Mouse (Mus musculus) CH12.LX (cell line): ENCODE measurements around the gene Anpep.

Experiments
- CTCF ChIP-seq, 2 experiments: IDR thresholded peaks in 1 of 2; conservative IDR thresholded peaks in 1 of 2; 2 replicates each; pipeline ENCODE4 v1.5.1; 2011 to 2012; ENCODE audit warnings: low read depth in 2 of 2, low read length in 2 of 2, improper control_type of control experiment in 1 of 2, inconsistent platforms in 1 of 2, mild to moderate bottlenecking in 1 of 2, moderate library complexity in 1 of 2
- EP300 ChIP-seq: IDR thresholded peaks from 2 replicates; pipeline ENCODE4 v1.6.1; 2011; ENCODE audit warnings: low read length, improper control_type of control experiment
- GABPA ChIP-seq: IDR thresholded peaks from 2 replicates; pipeline ENCODE4 v1.6.1; 2012; ENCODE audit warnings: low read depth, low read length, improper control_type of control experiment, inconsistent platforms; ENCODE audit not compliant: insufficient replicate concordance
- HCFC1 ChIP-seq: IDR thresholded peaks from 2 replicates; pipeline ENCODE4 v1.6.1; 2012; ENCODE audit warnings: low read depth, mild to moderate bottlenecking, inconsistent platforms, low read length, improper control_type of control experiment
- MAFK ChIP-seq: IDR thresholded peaks from 2 replicates; pipeline ENCODE4 v1.6.1; 2011; ENCODE audit warnings: low read length, improper control_type of control experiment; ENCODE audit not compliant: insufficient replicate concordance
- MAX ChIP-seq: IDR thresholded peaks from 2 replicates; pipeline ENCODE4 v1.6.1; 2011; ENCODE audit warnings: low read length, improper control_type of control experiment
- MEF2A ChIP-seq: IDR thresholded peaks from 2 replicates; pipeline ENCODE4 v1.6.1; 2014; ENCODE audit warnings: low read depth, mild to moderate bottlenecking, inconsistent platforms, low read length, improper control_type of control experiment, borderline replicate concordance
- MYC ChIP-seq: IDR thresholded peaks from 2 replicates; pipeline ENCODE4 v1.6.1; 2011; ENCODE audit warnings: low read depth, mild to moderate bottlenecking, improper control_type of control experiment, low read length
- NELFE ChIP-seq: IDR thresholded peaks from 2 replicates; pipeline ENCODE4 v1.6.1; 2011; ENCODE audit warnings: low read depth, low read length, improper control_type of control experiment
- POLR2A ChIP-seq: IDR thresholded peaks from 2 replicates; pipeline ENCODE4 v1.6.1; 2011; ENCODE audit warnings: low read depth, mild to moderate bottlenecking, improper control_type of control experiment, low read length
- RCOR1 ChIP-seq: conservative IDR thresholded peaks from 2 replicates; pipeline ENCODE4 v1.6.1; 2012; ENCODE audit warnings: low read depth, mild to moderate bottlenecking, inconsistent platforms, low read length, improper control_type of control experiment
- SMC3 ChIP-seq: IDR thresholded peaks from 2 replicates; pipeline ENCODE4 v1.6.1; 2011; ENCODE audit warnings: low read depth, low read length, improper control_type of control experiment
- ZMIZ1 ChIP-seq: IDR thresholded peaks from 2 replicates; pipeline ENCODE4 v1.6.1; 2012; ENCODE audit warnings: low read depth, mild to moderate bottlenecking, inconsistent platforms, low read length, improper control_type of control experiment

DNA sequence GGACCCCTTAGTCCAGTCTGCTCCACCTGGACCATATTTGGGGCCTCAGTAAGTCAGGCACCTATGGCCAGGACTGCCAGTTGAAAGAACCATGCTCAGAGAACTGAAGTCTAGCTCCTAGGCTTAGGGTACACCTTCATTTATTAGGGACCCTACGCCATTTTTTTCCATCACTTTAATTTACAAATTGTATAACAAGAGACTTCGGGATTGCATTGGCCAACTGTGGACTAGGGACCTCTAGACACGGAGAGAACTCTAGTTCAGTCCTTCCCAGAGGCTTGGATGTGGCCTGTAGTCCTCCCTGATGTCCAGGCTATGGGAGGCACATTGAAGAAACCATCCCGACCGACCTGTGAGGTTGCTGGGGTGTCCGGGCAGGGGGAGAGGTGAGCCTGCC is 67.2 kb downstream of the Anpep start, which contains the start of gene Mesp1:
- no peak for TF ChIP-seq HCFC1
- TF ChIP-seq RCOR1 = no peak
- TF ChIP-seq MEF2A = no peak
- no peak for TF ChIP-seq POLR2A
- no peak for TF ChIP-seq MAX
- no peak for TF ChIP-seq EP300
- TF ChIP-seq SMC3 = no peak
- no peak for TF ChIP-seq GABPA
- TF ChIP-seq NELFE = no peak
- no peak for TF ChIP-seq MYC
- no peak for TF ChIP-seq MAFK
- TF ChIP-seq CTCF (conservative IDR thresholded peaks at IDR 0.05 in 1 of 2, IDR thresholded peaks at IDR 0.05 in 1 of 2; ENCODE audit: low read depth in 2 of 2, low read length in 2 of 2) = no peak
- TF ChIP-seq ZMIZ1 = no peak
